Mouse (Mus musculus) CH12.LX (cell line): Measurements from ENCODE around the gene Fam186b. TPM values are rescaled to one million over a fixed set of nuclear protein-coding genes. Genes with fewer than 3 reads are reported as not detected.

Experiments
- DNase-seq: peaks from one replicate; pipeline ENCODE4 v3.0.0-alpha.2; 2013; ENCODE audit errors: extremely low read depth
- H3K27ac ChIP-seq: 2 replicates; pipeline ENCODE4 v1.5.1; 2012; ENCODE audit warnings: low read depth, mild to moderate bottlenecking, control low read depth, moderate library complexity; ENCODE audit not compliant: insufficient read depth
- H3K27me3 ChIP-seq: replicated peaks from 2 replicates; pipeline ENCODE3; 2012; ENCODE audit warnings: inconsistent platforms
- H3K36me3 ChIP-seq, 2 experiments: replicated peaks in 1 of 2; 2 replicates each; pipeline versions ENCODE3 to v1.6.1; 2012; ENCODE audit warnings: inconsistent platforms in 1 of 2, low read length in 1 of 2, mild to moderate bottlenecking in 1 of 2, mixed read lengths in 1 of 2, moderate library complexity in 1 of 2; ENCODE audit not compliant: control insufficient read depth in 1 of 2, insufficient read depth in 1 of 2
- H3K4me1 ChIP-seq, 2 experiments: 2 replicates each; pipeline ENCODE4 v1.6.1; 2012; ENCODE audit warnings: inconsistent platforms in 1 of 2, moderate library complexity in 1 of 2; ENCODE audit not compliant: insufficient read depth in 2 of 2, control insufficient read depth in 1 of 2
- H3K4me2 ChIP-seq: 2 replicates; pipeline ENCODE4 v1.6.1; 2012; ENCODE audit warnings: low read depth, mild to moderate bottlenecking, control low read depth; ENCODE audit not compliant: poor library complexity, insufficient read depth, severe bottlenecking
- H3K4me3 ChIP-seq, 3 experiments: fragments of 150-350 bp in 1 of 3; sonication (generic) in 1 of 3; replicated peaks in 1 of 3; 2 replicates each; pipeline versions ENCODE3 to v1.5.1; 2011 to 2012; ENCODE audit warnings: low read depth in 2 of 3, low read length in 2 of 3, mild to moderate bottlenecking in 2 of 3, moderate library complexity in 2 of 3, control low read depth in 1 of 3, improper control_type of control experiment in 1 of 3, inconsistent platforms in 1 of 3, mixed read lengths in 1 of 3; ENCODE audit not compliant: poor library complexity in 1 of 3
- H3K79me2 ChIP-seq: replicated peaks from 2 replicates; pipeline ENCODE4 v1.6.1; 2012; ENCODE audit warnings: mild to moderate bottlenecking, moderate library complexity; ENCODE audit not compliant: control insufficient read depth, poor library complexity, insufficient read depth, severe bottlenecking; ENCODE audit errors: extremely low read depth
- H3K9ac ChIP-seq: 2 replicates; pipeline ENCODE4 v1.6.1; 2012; ENCODE audit warnings: low read depth, mild to moderate bottlenecking, control low read depth, moderate library complexity; ENCODE audit not compliant: insufficient read depth
- H3K9me3 ChIP-seq: replicated peaks from 2 replicates; pipeline ENCODE3; 2012; ENCODE audit warnings: low read length, inconsistent platforms, mixed read lengths
- BHLHE40 ChIP-seq: IDR thresholded peaks from 2 replicates; pipeline ENCODE4 v1.6.1; 2011; ENCODE audit warnings: mild to moderate bottlenecking, low read depth, low read length, improper control_type of control experiment
- CHD1 ChIP-seq: IDR thresholded peaks from 2 replicates; pipeline ENCODE4 v1.6.1; 2012; ENCODE audit warnings: low read depth, low read length, improper control_type of control experiment, inconsistent platforms
- E2F4 ChIP-seq: IDR thresholded peaks from 2 replicates; pipeline ENCODE4 v1.6.1; 2011; ENCODE audit warnings: low read depth, low read length, improper control_type of control experiment; ENCODE audit not compliant: insufficient replicate concordance
- ELF1 ChIP-seq: IDR thresholded peaks from 2 replicates; pipeline ENCODE4 v1.6.1; 2014; ENCODE audit warnings: low read depth, mild to moderate bottlenecking, inconsistent platforms, low read length, improper control_type of control experiment
- EP300 ChIP-seq: IDR thresholded peaks from 2 replicates; pipeline ENCODE4 v1.6.1; 2011; ENCODE audit warnings: low read length, improper control_type of control experiment
- ETS1 ChIP-seq: conservative IDR thresholded peaks from 2 replicates; pipeline ENCODE4 v1.6.1; 2012; ENCODE audit warnings: low read depth, mild to moderate bottlenecking, inconsistent platforms, low read length, improper control_type of control experiment, moderate library complexity
- IRF4 ChIP-seq: IDR thresholded peaks from 2 replicates; pipeline ENCODE4 v1.6.1; 2014; ENCODE audit warnings: low read depth, mild to moderate bottlenecking, inconsistent platforms, low read length, improper control_type of control experiment
- JUND ChIP-seq: conservative IDR thresholded peaks from 2 replicates; pipeline ENCODE4 v1.6.1; 2011; ENCODE audit warnings: low read depth, low read length, improper control_type of control experiment
- MAX ChIP-seq: IDR thresholded peaks from 2 replicates; pipeline ENCODE4 v1.6.1; 2011; ENCODE audit warnings: low read length, improper control_type of control experiment
- MEF2A ChIP-seq: IDR thresholded peaks from 2 replicates; pipeline ENCODE4 v1.6.1; 2014; ENCODE audit warnings: low read depth, mild to moderate bottlenecking, inconsistent platforms, low read length, improper control_type of control experiment, borderline replicate concordance
- MYC ChIP-seq: IDR thresholded peaks from 2 replicates; pipeline ENCODE4 v1.6.1; 2011; ENCODE audit warnings: low read depth, mild to moderate bottlenecking, improper control_type of control experiment, low read length
- NELFE ChIP-seq: IDR thresholded peaks from 2 replicates; pipeline ENCODE4 v1.6.1; 2011; ENCODE audit warnings: low read depth, low read length, improper control_type of control experiment
- POLR2AphosphoS2 ChIP-seq: IDR thresholded peaks from 2 replicates; pipeline ENCODE4 v1.6.1; 2011; ENCODE audit warnings: low read depth, low read length, improper control_type of control experiment
- RAD21 ChIP-seq: IDR thresholded peaks from 2 replicates; pipeline ENCODE4 v1.6.1; 2011; ENCODE audit warnings: low read depth, mild to moderate bottlenecking, low read length, improper control_type of control experiment, moderate library complexity
- RCOR1 ChIP-seq: conservative IDR thresholded peaks from 2 replicates; pipeline ENCODE4 v1.6.1; 2012; ENCODE audit warnings: low read depth, mild to moderate bottlenecking, inconsistent platforms, low read length, improper control_type of control experiment
- SMC3 ChIP-seq: IDR thresholded peaks from 2 replicates; pipeline ENCODE4 v1.6.1; 2011; ENCODE audit warnings: low read depth, low read length, improper control_type of control experiment
- TBP ChIP-seq: conservative IDR thresholded peaks from 2 replicates; pipeline ENCODE4 v1.6.1; 2011; ENCODE audit warnings: low read depth, low read length, improper control_type of control experiment
- TCF12 ChIP-seq: IDR thresholded peaks from 2 replicates; pipeline ENCODE4 v1.6.1; 2014; ENCODE audit warnings: low read depth, mild to moderate bottlenecking, inconsistent platforms, low read length, improper control_type of control experiment
- USF2 ChIP-seq: conservative IDR thresholded peaks from 2 replicates; pipeline ENCODE4 v1.6.1; 2011; ENCODE audit warnings: low read depth, low read length, improper control_type of control experiment
- ZC3H11A ChIP-seq: IDR thresholded peaks from 2 replicates; pipeline ENCODE4 v1.6.1; 2012; ENCODE audit warnings: low read depth, mild to moderate bottlenecking, inconsistent platforms, low read length, improper control_type of control experiment
- ZKSCAN1 ChIP-seq: IDR thresholded peaks from 2 replicates; pipeline ENCODE4 v1.6.1; 2012; ENCODE audit warnings: low read depth, inconsistent platforms, low read length, improper control_type of control experiment, borderline replicate concordance
- ZNF384 ChIP-seq: IDR thresholded peaks from 2 replicates; pipeline ENCODE4 v1.6.1; 2012; ENCODE audit warnings: low read depth, low read length, improper control_type of control experiment, inconsistent platforms
- dilution Hi-C: fragments of 300-500 bp; cut with MboI; formaldehyde crosslinking; loops from 2 replicates; pipeline ENCODE4 v1.14.3; 2020; ENCODE audit warnings: low sequenced_read_pairs; ENCODE audit not compliant: extremely low pct_unique_long_range_greater_than_20kb, extremely low pct_ligation_motif_present
- in situ Hi-C: fragments of 300-500 bp; cut with MboI; formaldehyde crosslinking; loops from 3 replicates; pipeline ENCODE4 v1.14.3; 2019; ENCODE audit warnings: low sequenced_read_pairs, low pct_ligation_motif_present, low pct_unique_long_range_greater_than_20kb, mixed read lengths
- polyA plus RNA-seq: library from polyadenylated mRNA; unstranded; fragments of >175 nt; gene quantifications from 2 replicates; pipeline ENCODE4 v1.2.1, GENCODE M21; 2012; ENCODE audit warnings: low read depth; ENCODE audit not compliant: insufficient read length
- total RNA-seq, 2 experiments: library from RNA; depleted of rRNA; stranded (reverse); fragments of 300-350 nt in 1 of 2; fragments of >200 nt in 1 of 2; gene quantifications; 2 replicates each; pipeline ENCODE4 v1.2.3; 2012 to 2014

The Fam186b gene
- total and polyA plus RNA-seq, 3 experiments = 0.04 to 0.11 TPM; not detected in 1

DNA sequence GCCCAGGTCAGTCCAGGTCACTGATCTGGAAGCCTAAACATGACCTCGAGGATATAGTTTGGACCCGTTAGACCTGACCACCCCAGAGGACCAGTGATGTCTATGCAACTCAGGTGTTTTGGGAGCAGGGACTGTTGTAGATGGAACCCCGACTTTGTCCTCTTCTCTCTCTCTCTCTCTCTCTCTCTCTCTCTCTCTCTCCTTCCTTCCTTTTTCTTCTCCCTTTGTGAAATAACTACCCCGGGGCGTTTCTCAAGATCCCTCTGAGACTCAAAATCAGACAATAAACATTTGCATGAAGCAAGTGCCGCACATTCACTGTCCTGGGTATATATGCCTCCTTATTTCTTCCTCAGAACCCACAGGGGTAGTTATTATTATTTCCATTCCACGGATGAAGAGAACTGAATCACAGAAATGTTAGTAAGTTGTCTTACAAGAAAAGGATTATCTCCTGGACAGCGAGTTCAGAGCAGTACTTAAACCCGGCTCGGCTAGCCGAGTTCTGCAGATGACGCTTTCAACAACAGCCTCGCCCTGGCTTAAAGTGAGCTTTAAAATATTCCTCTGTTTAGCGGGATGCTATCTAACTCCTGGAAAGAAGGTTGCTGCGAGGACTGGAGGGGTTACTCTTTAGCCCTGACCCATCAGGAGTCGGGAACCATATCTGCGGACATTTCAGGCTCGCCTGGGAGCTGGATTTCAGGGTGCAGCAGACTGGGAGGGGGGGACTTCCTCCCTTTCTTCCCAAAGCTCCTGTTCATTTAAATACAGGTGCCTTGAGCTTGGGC, 72.7 kb downstream of the Fam186b start:
- no peaks in the 10 kb centered on the region for H3K9me3 ChIP-seq
- TF ChIP-seq E2F4 = no peak
- no peak for TF ChIP-seq CHD1
- no peak for TF ChIP-seq TBP
- no peak for TF ChIP-seq RCOR1
- no peak for TF ChIP-seq EP300
- no peak for TF ChIP-seq BHLHE40
- peaks cover 83% of the 10 kb centered on the region for H3K27me3 ChIP-seq
- H3K4me3 ChIP-seq = peak overlapping the region in 2 of 3 experiments; percentile 34 to 40
- no peak overlapping the region for H3K9ac ChIP-seq
- H3K4me2 ChIP-seq = peak overlapping the region; percentile 79
- H3K36me3 ChIP-seq = no peaks in the 10 kb centered on the region
- no peak overlapping the region for H3K27ac ChIP-seq
- no peak for DNase-seq
- peaks cover 0 to 18% of the 10 kb centered on the region in 2 experiments; a peak in 2 of 4 replicates for H3K4me1 ChIP-seq
- H3K79me2 ChIP-seq = no peaks in the 10 kb centered on the region
- dilution Hi-C loops (no loop called here), in situ Hi-C loops (no loop called here)

DNA sequence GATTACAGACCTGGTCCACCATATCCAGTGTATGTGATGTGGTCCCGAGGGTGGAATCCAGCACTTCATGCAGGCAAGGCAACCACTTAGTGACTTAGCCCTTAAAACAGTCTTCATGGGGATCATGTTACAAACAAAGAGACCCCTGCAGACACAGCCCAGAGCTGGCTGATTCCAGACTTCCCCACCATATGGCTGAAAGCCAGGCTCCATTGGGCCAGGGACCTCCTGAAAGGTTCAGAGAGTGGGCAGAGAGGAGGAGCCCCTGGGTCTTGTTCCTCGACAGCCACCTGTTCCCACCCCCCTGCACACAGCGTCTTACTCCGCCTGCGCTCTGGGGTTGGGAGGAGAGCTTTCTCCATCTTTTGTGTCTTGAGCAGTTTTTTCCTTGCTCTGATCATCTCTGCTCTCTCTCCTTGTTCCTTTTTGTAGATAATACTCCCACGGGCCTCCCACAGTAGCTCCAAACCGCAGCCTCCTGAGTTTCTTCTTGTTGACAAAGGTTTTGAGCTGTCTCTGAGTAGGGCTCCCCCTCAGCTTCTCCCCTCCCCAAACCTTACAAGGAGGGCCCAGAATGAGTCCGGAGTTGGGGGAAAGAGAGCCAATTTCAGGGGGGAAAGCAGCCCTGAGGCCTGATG, 74.3 kb downstream of the Fam186b start:
- TF ChIP-seq RAD21 = no peak
- no peak for TF ChIP-seq JUND
- TF ChIP-seq MAX = no peak
- TF ChIP-seq POLR2AphosphoS2 = no peak
- no peak for TF ChIP-seq IRF4
- TF ChIP-seq MEF2A = no peak
- no peak for TF ChIP-seq USF2
- no peak for TF ChIP-seq ZNF384
- TF ChIP-seq ETS1 = no peak
- no peak for TF ChIP-seq ZC3H11A
- TF ChIP-seq RCOR1 = no peak
- TF ChIP-seq ELF1 = no peak
- no peak for TF ChIP-seq ZKSCAN1
- TF ChIP-seq MYC = no peak
- TF ChIP-seq NELFE = no peak
- no peak for TF ChIP-seq TCF12
- TF ChIP-seq SMC3 = no peak
- Histone ChIP-seq H3K27me3 (peaks cover 68% of the 10 kb centered on the region), H3K79me2 (no peaks in the 10 kb centered on the region), H3K4me2 (no peak overlapping the region), H3K36me3 (no peaks in the 10 kb centered on the region), H3K9ac (no peak overlapping the region), H3K4me1 (peaks cover 0 to 18% of the 10 kb centered on the region in 2 experiments; a peak in 2 of 4 replicates), H3K4me3 (no peak overlapping the region), H3K27ac (no peak overlapping the region), H3K9me3 (no peaks in the 10 kb centered on the region)
- dilution Hi-C loops = no loop called here
- no peak for DNase-seq
- in situ Hi-C loops = no loop called here

Other genes starting within 250 kb of the Fam186b start
- not detected in 2 replicates for gene Prph, start 240.7 kb downstream of the Fam186b start, total RNA-seq (2012; rRNA removed)
- gene Prph, start 240.7 kb downstream of the Fam186b start, total RNA-seq (2014; rRNA removed) = 0.12 TPM in 1 of 2 replicates, not detected in the other
- not detected in 2 replicates for gene Prph, start 240.7 kb downstream of the Fam186b start, polyA plus RNA-seq
- 17.8 and 25.0 TPM in 2 replicates for gene Troap, start 221.3 kb downstream of the Fam186b start, total RNA-seq (2012; rRNA removed)
- gene Troap, start 221.3 kb downstream of the Fam186b start, total RNA-seq (2014; rRNA removed) = 19.2 and 20.2 TPM in 2 replicates
- gene Troap, start 221.3 kb downstream of the Fam186b start, polyA plus RNA-seq = 61.0 and 74.2 TPM in 2 replicates
- 0.08 TPM in 1 of 2 replicates, not detected in the other for gene C1ql4, start 208.1 kb downstream of the Fam186b start, total RNA-seq (2012; rRNA removed)
- not detected in 2 replicates for gene C1ql4, start 208.1 kb downstream of the Fam186b start, total RNA-seq (2014; rRNA removed)
- not detected in 2 replicates for gene C1ql4, start 208.1 kb downstream of the Fam186b start, polyA plus RNA-seq
- 10.0 and 10.6 TPM in 2 replicates for gene Dnajc22, start 202.7 kb downstream of the Fam186b start, total RNA-seq (2012; rRNA removed)
- 20.4 and 24.2 TPM in 2 replicates for gene Dnajc22, start 202.7 kb downstream of the Fam186b start, total RNA-seq (2014; rRNA removed)
- gene Dnajc22, start 202.7 kb downstream of the Fam186b start, polyA plus RNA-seq = 12.4 and 14.5 TPM in 2 replicates
- gene Spats2, start 170.0 kb downstream of the Fam186b start, total RNA-seq (2012; rRNA removed) = 26.5 and 27.1 TPM in 2 replicates
- gene Spats2, start 170.0 kb downstream of the Fam186b start, total RNA-seq (2014; rRNA removed) = 68.3 and 81.0 TPM in 2 replicates
- gene Spats2, start 170.0 kb downstream of the Fam186b start, polyA plus RNA-seq = 79.5 and 81.0 TPM in 2 replicates
- gene Kcnh3, start 71.0 kb downstream of the Fam186b start, total RNA-seq (2012; rRNA removed) = not detected in 2 replicates
- gene Kcnh3, start 71.0 kb downstream of the Fam186b start, total RNA-seq (2014; rRNA removed) = not detected in 2 replicates
- not detected in 2 replicates for gene Kcnh3, start 71.0 kb downstream of the Fam186b start, polyA plus RNA-seq
- gene Mcrs1, start 43.9 kb downstream of the Fam186b start, total RNA-seq (2012; rRNA removed) = 83.7 and 85.1 TPM in 2 replicates
- 94.5 and 105 TPM in 2 replicates for gene Mcrs1, start 43.9 kb downstream of the Fam186b start, total RNA-seq (2014; rRNA removed)
- gene Mcrs1, start 43.9 kb downstream of the Fam186b start, polyA plus RNA-seq = 73.4 and 75.9 TPM in 2 replicates
- 18.8 and 27.9 TPM in 2 replicates for gene Prpf40b, start 801 bp downstream of the Fam186b start, total RNA-seq (2012; rRNA removed)
- gene Prpf40b, start 801 bp downstream of the Fam186b start, total RNA-seq (2014; rRNA removed) = 11.7 and 14.3 TPM in 2 replicates
- gene Prpf40b, start 801 bp downstream of the Fam186b start, polyA plus RNA-seq = 31.6 and 31.8 TPM in 2 replicates
- gene Fmnl3, start 74.6 kb upstream of the Fam186b start, total RNA-seq (2012; rRNA removed) = 28.6 and 28.8 TPM in 2 replicates
- 23.5 and 24.2 TPM in 2 replicates for gene Fmnl3, start 74.6 kb upstream of the Fam186b start, total RNA-seq (2014; rRNA removed)
- gene Fmnl3, start 74.6 kb upstream of the Fam186b start, polyA plus RNA-seq = 49.3 and 50.6 TPM in 2 replicates
- gene Tmbim6, start 97.0 kb upstream of the Fam186b start, total RNA-seq (2012; rRNA removed) = 223 and 268 TPM in 2 replicates
- 260 and 269 TPM in 2 replicates for gene Tmbim6, start 97.0 kb upstream of the Fam186b start, total RNA-seq (2014; rRNA removed)
- gene Tmbim6, start 97.0 kb upstream of the Fam186b start, polyA plus RNA-seq = 313 and 329 TPM in 2 replicates
- gene Nckap5l, start 161.9 kb upstream of the Fam186b start, total RNA-seq (2012; rRNA removed) = 0.88 and 0.89 TPM in 2 replicates
- gene Nckap5l, start 161.9 kb upstream of the Fam186b start, total RNA-seq (2014; rRNA removed) = 0.45 and 0.75 TPM in 2 replicates
- 6.6 and 6.8 TPM in 2 replicates for gene Nckap5l, start 161.9 kb upstream of the Fam186b start, polyA plus RNA-seq
- gene Bcdin3d, start 178.8 kb upstream of the Fam186b start, total RNA-seq (2012; rRNA removed) = 13.4 and 14.2 TPM in 2 replicates
- 13.8 and 15.3 TPM in 2 replicates for gene Bcdin3d, start 178.8 kb upstream of the Fam186b start, total RNA-seq (2014; rRNA removed)
- gene Bcdin3d, start 178.8 kb upstream of the Fam186b start, polyA plus RNA-seq = 13.8 and 16.1 TPM in 2 replicates
- 0.08 and 0.17 TPM in 2 replicates for gene Faim2, start 232.3 kb upstream of the Fam186b start, total RNA-seq (2012; rRNA removed)
- not detected in 2 replicates for gene Faim2, start 232.3 kb upstream of the Fam186b start, total RNA-seq (2014; rRNA removed)
- 0.03 TPM in 1 of 2 replicates, not detected in the other for gene Faim2, start 232.3 kb upstream of the Fam186b start, polyA plus RNA-seq